Mouse (Mus musculus): ENCODE measurements around the gene Josd2. TPM values are rescaled to one million over a fixed set of nuclear protein-coding genes. Genes with fewer than 3 reads are reported as not detected.

Gene Josd2
- polyA plus RNA-seq, 1 experiment from 2014 or later, result 138 TPM

DNA sequence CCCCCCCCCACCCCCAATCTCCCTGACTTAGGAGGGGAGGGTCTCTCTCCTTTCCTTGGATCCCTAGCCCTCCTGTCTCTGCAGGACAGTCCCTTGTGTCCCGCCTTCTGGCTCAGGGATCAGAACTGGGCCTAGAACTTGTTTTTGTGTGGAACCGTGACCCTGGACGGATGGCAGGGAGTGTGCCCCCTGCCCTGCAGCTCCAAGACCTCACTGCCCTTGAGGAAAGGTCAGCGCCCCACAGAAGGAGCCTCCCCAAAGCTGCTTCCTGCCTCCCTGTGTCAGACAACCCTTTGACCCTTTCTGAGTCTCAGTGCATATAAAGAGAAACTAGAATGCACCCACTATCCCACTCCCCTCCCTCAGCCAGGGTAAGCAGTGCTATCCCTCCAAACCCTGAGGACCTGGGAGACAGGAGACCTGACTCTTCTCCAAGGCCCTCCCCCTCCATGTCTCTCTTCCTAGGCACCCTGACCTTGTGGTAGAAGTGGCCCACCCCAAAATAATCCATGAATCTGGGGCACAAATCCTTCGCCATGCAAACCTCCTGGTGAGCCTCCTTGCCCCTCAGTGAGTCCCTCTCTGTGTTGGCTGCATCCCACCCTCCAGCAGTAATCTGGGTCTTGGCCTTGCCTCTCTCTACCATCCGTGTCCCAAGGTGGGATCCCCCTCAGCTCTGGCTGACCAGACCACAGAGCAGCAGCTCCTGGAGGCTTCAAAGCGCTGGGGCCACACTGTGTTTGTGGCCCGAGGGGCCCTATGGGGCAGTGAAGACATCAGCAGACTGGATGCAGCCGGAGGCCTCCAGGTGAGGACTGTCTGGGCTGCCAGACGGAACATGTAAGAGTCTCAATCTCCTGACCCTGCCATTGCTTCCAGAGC lies 1.5 kb upstream of the Josd2 start:
- peaks cover 26% of the 10 kb centered on the region for H3K36me3 ChIP-seq
- H3K4me1 ChIP-seq, result peaks cover 73% of the 10 kb centered on the region
- H3K4me3 ChIP-seq, result no peak overlapping the region
- H3K4me2 ChIP-seq, result no peak overlapping the region
- peaks cover 41% of the 10 kb centered on the region for H3K27me3 ChIP-seq (replicated peaks)
- no peak overlapping the region; the same call in 1 of the 2 replicates for H3K9ac ChIP-seq
- no peak for ATAC-seq (ENCODE audit: extremely low read depth, insufficient number of reproducible peaks, low FRiP score, low TSS enrichment)
- H3K27ac ChIP-seq (replicated peaks), result no peak overlapping the region
- H3K9me3 ChIP-seq, result no peaks in the 10 kb centered on the region
- 78% methylated on average over 10 of the region's 10 CpGs for WGBS

- Histone ChIP-seq H3K9me3 (no peaks in the 10 kb centered on the region), H3K4me2 (peak overlapping the region; percentile 80), H3K9ac (no peak overlapping the region), H3K4me3 (peak overlapping the region; percentile 70; the same call in 1 of the 2 replicates), H3K36me3 (peaks cover 19% of the 10 kb centered on the region), H3K27me3 (replicated peaks) (peaks cover 34% of the 10 kb centered on the region), H3K4me1 (peaks cover 79% of the 10 kb centered on the region), H3K27ac (replicated peaks) (no peak overlapping the region)
- 81% methylated on average over 16 of the region's 16 CpGs for WGBS
- ATAC-seq (ENCODE audit: extremely low read depth, insufficient number of reproducible peaks, low FRiP score, low TSS enrichment), result no peak
Measured at GRCm38 (mm10) chr7:44466888-44467311, 880 bp upstream of the Josd2 start.

- no peak for ATAC-seq (ENCODE audit: extremely low read depth, insufficient number of reproducible peaks, low FRiP score, low TSS enrichment)
- H3K9me3 ChIP-seq, result no peaks in the 10 kb centered on the region
- 25% methylated on average over 15 of the region's 15 CpGs for WGBS
Measured at GRCm38 (mm10) chr7:44468644-44469285, 985 bp downstream of the Josd2 start.

DNA sequence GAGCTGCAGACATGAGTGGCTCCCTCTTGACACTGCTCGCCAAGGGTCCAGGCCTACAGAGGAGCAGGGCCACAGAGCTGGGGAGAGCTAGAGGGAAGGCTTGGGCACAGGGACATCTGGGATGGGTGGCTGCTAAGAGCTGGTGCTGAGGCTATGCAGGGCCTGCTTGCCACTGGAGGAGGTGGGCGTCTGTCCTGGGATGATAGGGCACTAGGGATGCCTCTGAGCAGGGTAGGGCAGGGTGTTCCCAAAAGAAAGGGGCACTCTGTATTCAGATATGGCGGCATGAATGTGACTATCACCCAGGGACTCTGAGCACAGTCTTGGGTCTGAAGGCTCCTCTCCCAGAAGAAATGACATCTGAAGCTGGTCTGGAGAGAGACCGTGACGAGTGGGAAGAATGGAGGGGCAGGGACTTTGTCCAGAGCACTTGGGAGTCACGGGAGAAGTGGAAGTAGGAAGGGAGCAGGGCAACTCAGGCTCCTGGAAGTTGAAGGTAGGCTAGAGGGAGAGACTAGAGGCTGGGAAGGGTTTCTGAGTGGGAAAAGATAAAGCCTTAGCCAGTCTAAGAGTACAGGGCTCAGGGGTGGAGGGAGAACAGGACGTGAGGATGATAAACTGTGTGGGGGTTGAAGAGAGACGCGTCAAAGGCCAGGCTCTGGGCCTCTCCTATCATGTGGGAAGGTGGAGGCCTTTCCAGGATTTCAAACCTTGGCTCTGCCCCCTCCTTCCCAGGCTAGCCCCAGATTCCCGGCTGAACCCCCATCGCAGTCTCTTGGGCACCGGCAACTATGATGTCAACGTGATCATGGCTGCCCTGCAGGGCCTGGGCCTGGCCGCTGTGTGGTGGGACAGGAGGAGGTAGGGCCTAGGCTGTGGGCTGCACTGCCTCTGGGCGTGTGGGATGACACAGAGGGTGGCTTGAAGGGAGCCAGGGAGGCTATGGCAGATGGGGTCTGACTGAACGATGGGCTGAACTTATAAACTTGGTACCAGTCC lies 2.2 kb downstream of the Josd2 start:
- Histone ChIP-seq H3K9ac (peak overlapping the region; percentile 86), H3K27me3 (replicated peaks) (peaks cover 4% of the 10 kb centered on the region; the same call in 1 of the 2 replicates), H3K27ac (replicated peaks) (peak overlapping the region; percentile 99), H3K9me3 (no peaks in the 10 kb centered on the region), H3K4me1 (peaks cover 77% of the 10 kb centered on the region), H3K4me2 (peak overlapping the region; percentile 80), H3K36me3 (peaks cover 6% of the 10 kb centered on the region), H3K4me3 (peak overlapping the region; percentile 70)
- no peak for ATAC-seq (ENCODE audit: extremely low read depth, insufficient number of reproducible peaks, low FRiP score, low TSS enrichment)
- WGBS, result 53% methylated on average over 16 of the region's 16 CpGs

More at GRCm38 (mm10) chr7:44468644-44469285, 985 bp downstream of the Josd2 start:
- peaks cover 16% of the 10 kb centered on the region for H3K27me3 ChIP-seq (replicated peaks)
- peak overlapping the region; percentile 86 for H3K9ac ChIP-seq
- H3K4me3 ChIP-seq, result peak overlapping the region; percentile 70
- peaks cover 78% of the 10 kb centered on the region for H3K4me1 ChIP-seq
- H3K36me3 ChIP-seq, result peaks cover 7% of the 10 kb centered on the region
- peak overlapping the region; percentile 80 for H3K4me2 ChIP-seq
- peak overlapping the region; percentile 99 for H3K27ac ChIP-seq (replicated peaks)

DNA sequence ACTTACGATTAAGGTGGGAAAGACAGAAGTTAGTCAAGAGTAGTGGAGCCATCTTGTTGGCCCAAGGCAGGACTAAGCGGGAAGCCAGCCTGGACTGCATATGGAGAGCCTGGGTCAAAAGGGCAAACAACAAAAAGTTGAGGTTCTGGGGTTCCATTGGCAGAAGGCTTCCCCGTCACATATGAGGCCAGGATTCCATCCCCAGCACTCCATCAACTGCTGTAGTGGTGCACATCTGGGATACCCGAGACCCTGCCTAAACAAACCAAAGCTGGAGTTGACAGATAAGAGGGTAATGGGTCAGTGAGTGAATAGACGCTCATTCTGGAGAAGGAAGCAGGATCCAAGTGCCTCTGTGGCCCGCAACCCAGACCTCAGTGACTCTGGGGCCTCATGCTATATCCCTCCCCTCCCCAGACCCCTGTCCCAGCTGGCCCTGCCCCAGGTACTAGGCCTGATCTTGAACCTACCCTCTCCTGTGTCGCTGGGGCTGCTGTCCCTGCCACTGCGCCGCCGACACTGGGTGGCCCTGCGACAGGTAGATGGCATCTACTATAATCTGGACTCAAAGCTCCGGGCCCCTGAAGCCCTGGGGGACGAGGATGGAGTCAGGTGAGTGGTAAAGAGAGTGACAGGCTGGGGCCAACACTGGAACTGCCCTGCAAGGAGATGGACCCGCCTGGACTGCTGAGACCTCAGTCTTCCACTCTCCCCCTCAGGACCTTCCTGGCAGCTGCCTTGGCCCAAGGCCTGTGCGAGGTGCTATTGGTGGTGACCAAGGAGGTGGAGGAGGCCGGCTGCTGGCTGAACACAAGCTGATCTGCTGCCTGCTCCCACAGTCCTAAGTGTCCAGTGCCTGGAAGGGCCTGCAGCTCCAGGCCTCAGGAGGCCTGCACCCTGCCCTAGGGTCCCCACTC lies 3.2 kb downstream of the Josd2 start:
- H3K9ac ChIP-seq, result peak overlapping the region; percentile 86
- peak overlapping the region; percentile 70; the same call in 1 of the 2 replicates for H3K4me3 ChIP-seq
- no peaks in the 10 kb centered on the region for H3K9me3 ChIP-seq
- WGBS, result 62% methylated on average over 16 of the region's 16 CpGs
- H3K4me1 ChIP-seq, result peaks cover 81% of the 10 kb centered on the region
- no peak for ATAC-seq (ENCODE audit: extremely low read depth, insufficient number of reproducible peaks, low FRiP score, low TSS enrichment)
- H3K4me2 ChIP-seq, result peak overlapping the region; percentile 80
- no peaks in the 10 kb centered on the region; the same call in 1 of the 2 replicates for H3K27me3 ChIP-seq (replicated peaks)
- peaks cover 6% of the 10 kb centered on the region for H3K36me3 ChIP-seq
- peak overlapping the region; percentile 99 for H3K27ac ChIP-seq (replicated peaks)

- peaks cover under 1% of the 10 kb centered on the region; the same call in 1 of the 2 replicates for H3K27me3 ChIP-seq (replicated peaks)
- peak; percentile 39; the same call in 1 of the 2 replicates for ATAC-seq (ENCODE audit: extremely low read depth, insufficient number of reproducible peaks, low FRiP score, low TSS enrichment)
- H3K27ac ChIP-seq (replicated peaks), result peak overlapping the region; percentile 99
- peak overlapping the region; percentile 97 for H3K9ac ChIP-seq
- peaks cover 76% of the 10 kb centered on the region for H3K4me1 ChIP-seq
- H3K4me3 ChIP-seq, result peak overlapping the region; percentile 63
- peak overlapping the region; percentile 80 for H3K4me2 ChIP-seq
- H3K36me3 ChIP-seq, result peaks cover 6% of the 10 kb centered on the region
- no peaks in the 10 kb centered on the region for H3K9me3 ChIP-seq
- WGBS, result 11% methylated on average over 6 of the region's 6 CpGs
Measured at GRCm38 (mm10) chr7:44471880-44472557, 4.2 kb downstream of the Josd2 start.

GRCm38 (mm10) chr7:44472558-44472885 lies 4.7 kb downstream of the Josd2 start:
- WGBS, result 5% methylated on average over 1 of the region's 1 CpGs
- Histone ChIP-seq H3K4me2 (peak overlapping the region; percentile 80), H3K4me1 (peaks cover 71% of the 10 kb centered on the region), H3K36me3 (peaks cover 6% of the 10 kb centered on the region), H3K4me3 (peak overlapping the region; percentile 63), H3K9ac (peak overlapping the region; percentile 97), H3K9me3 (no peaks in the 10 kb centered on the region), H3K27me3 (replicated peaks) (peaks cover 4% of the 10 kb centered on the region; the same call in 1 of the 2 replicates), H3K27ac (replicated peaks) (peak overlapping the region; percentile 99)
- ATAC-seq (ENCODE audit: extremely low read depth, insufficient number of reproducible peaks, low FRiP score, low TSS enrichment), result 0 out of 2 replicates have a peak, but pooled peaks have one; percentile 0

- Histone ChIP-seq H3K4me2 (peak overlapping the region; percentile 80), H3K27ac (replicated peaks) (peak overlapping the region; percentile 99), H3K9ac (peak overlapping the region; percentile 97), H3K4me1 (peaks cover 72% of the 10 kb centered on the region), H3K4me3 (peak overlapping the region; percentile 63), H3K27me3 (replicated peaks) (peaks cover 8% of the 10 kb centered on the region; the same call in 1 of the 2 replicates), H3K9me3 (no peaks in the 10 kb centered on the region), H3K36me3 (peaks cover 6% of the 10 kb centered on the region)
- 11% methylated on average over 9 of the region's 9 CpGs for WGBS
- ATAC-seq (ENCODE audit: extremely low read depth, insufficient number of reproducible peaks, low FRiP score, low TSS enrichment), result peak; percentile 65
Measured at GRCm38 (mm10) chr7:44472961-44473646, 5.3 kb downstream of the Josd2 start.

DNA sequence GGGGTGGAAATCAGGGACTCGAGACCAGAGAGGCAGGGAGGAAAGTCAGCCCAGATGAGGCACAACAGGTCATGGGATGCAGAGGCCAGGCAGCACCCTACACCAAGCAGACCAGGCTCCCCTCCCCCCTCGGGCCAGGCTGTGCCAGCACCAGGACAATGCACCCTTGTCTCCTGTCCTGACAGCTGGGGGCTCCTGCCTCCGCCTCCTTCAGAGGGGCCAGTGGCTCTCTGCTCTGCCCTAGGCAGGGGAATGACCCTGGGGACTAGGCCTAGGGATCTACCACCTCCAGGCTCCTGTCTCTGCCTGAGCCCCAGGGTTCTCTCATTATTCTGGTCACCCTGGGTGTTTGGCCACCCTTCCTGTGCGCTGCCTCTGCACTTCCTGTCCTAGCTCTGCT lies 6.6 kb downstream of the Josd2 start:
- WGBS, result 15% methylated on average over 4 of the region's 4 CpGs
- ATAC-seq (ENCODE audit: extremely low read depth, insufficient number of reproducible peaks, low FRiP score, low TSS enrichment), result no peak

More for the DNA sequence above, 6.6 kb downstream of the Josd2 start:
- peak overlapping the region; percentile 63 for H3K4me3 ChIP-seq
- H3K36me3 ChIP-seq, result peaks cover 3% of the 10 kb centered on the region
- peaks cover 14% of the 10 kb centered on the region; the same call in 1 of the 2 replicates for H3K27me3 ChIP-seq (replicated peaks)
- H3K27ac ChIP-seq (replicated peaks), result peak overlapping the region; percentile 99
- H3K4me1 ChIP-seq, result peaks cover 66% of the 10 kb centered on the region
- no peaks in the 10 kb centered on the region for H3K9me3 ChIP-seq
- peak overlapping the region; percentile 97 for H3K9ac ChIP-seq
- peak overlapping the region; percentile 80 for H3K4me2 ChIP-seq
